Mouse (Mus musculus) cerebral cortex, adult 2 months (tissue): ENCODE measurements around the gene Ep400.

Experiments
- WGBS: fragments of 180-500 bp; shearing (Covaris S2); methylation state at CpG from one replicate; pipeline ENCODE4 v1.1.7; 2018; 5-methylcytosine and 5-hydroxymethylcytosine counted together

Ep400 gene

GRCm38 (mm10) chr5:110664750-110665269 lies 105.7 kb downstream of the Ep400 start:
- WGBS = 95% methylated on average over 2 of the region's 2 CpGs

- WGBS = 91% methylated on average over 2 of the region's 2 CpGs
Measured at GRCm38 (mm10) chr5:110664041-110664440, 106.5 kb downstream of the Ep400 start.

GRCm38 (mm10) chr5:110653686-110654085 lies 116.8 kb downstream of the Ep400 start:
- WGBS = under 1% methylated on average over 37 of the region's 37 CpGs

GRCm38 (mm10) chr5:110652719-110653648 lies 117.5 kb downstream of the Ep400 start, which contains the start of the genes Noc4l and Ddx51:
Gene Noc4l (minus strand): TSS chr5:110653417.
Gene Ddx51 (plus strand): TSS chr5:110653451.
- under 1% methylated on average over 91 of the region's 91 CpGs for WGBS

GRCm38 (mm10) chr5:110639459-110639858 lies 131.1 kb downstream of the Ep400 start:
- 13% methylated on average over 12 of the region's 12 CpGs for WGBS

- WGBS = 71% methylated on average over 7 of the region's 7 CpGs
Measured at GRCm38 (mm10) chr5:110638306-110639074, 132.0 kb downstream of the Ep400 start.

GRCm38 (mm10) chr5:110635951-110636707 lies 134.4 kb downstream of the Ep400 start:
- WGBS = 40% methylated on average over 6 of the region's 6 CpGs

GRCm38 (mm10) chr5:110629525-110630120 lies 140.9 kb downstream of the Ep400 start:
- WGBS = 68% methylated on average over 2 of the region's 2 CpGs

GRCm38 (mm10) chr5:110628156-110628555 lies 142.4 kb downstream of the Ep400 start:
- 29% methylated on average over 19 of the region's 19 CpGs for WGBS

GRCm38 (mm10) chr5:110627351-110627750 lies 143.2 kb downstream of the Ep400 start:
- 60% methylated on average over 10 of the region's 10 CpGs for WGBS

- WGBS = 74% methylated on average over 2 of the region's 2 CpGs
Measured at GRCm38 (mm10) chr5:110624319-110624718, 146.2 kb downstream of the Ep400 start.

GRCm38 (mm10) chr5:110619226-110619625 lies 151.3 kb downstream of the Ep400 start:
- 91% methylated on average over 6 of the region's 6 CpGs for WGBS
